Mouse (Mus musculus) common myeloid progenitor, adult 5-6 weeks (primary cell): ENCODE measurements around the gene Pigz. TPM values are rescaled to one million over a fixed set of nuclear protein-coding genes. Genes with fewer than 3 reads are reported as not detected.

Experiments
- ATAC-seq: replicated peaks from 2 replicates; pipeline ENCODE4 v1.8.0; 2016; ENCODE audit warnings: low read depth, mild to moderate bottlenecking, moderate TSS enrichment, inconsistent platforms; ENCODE audit not compliant: poor library complexity, severe bottlenecking
- total RNA-seq: library from RNA; stranded (forward); fragments of 200-1000, 187-1606 nt; gene quantifications from 2 replicates; pipeline ENCODE4 v1.2.3, GENCODE M21; 2017

Pigz gene
- total RNA-seq, 1 experiment from 2014 or later, result not detected

DNA sequence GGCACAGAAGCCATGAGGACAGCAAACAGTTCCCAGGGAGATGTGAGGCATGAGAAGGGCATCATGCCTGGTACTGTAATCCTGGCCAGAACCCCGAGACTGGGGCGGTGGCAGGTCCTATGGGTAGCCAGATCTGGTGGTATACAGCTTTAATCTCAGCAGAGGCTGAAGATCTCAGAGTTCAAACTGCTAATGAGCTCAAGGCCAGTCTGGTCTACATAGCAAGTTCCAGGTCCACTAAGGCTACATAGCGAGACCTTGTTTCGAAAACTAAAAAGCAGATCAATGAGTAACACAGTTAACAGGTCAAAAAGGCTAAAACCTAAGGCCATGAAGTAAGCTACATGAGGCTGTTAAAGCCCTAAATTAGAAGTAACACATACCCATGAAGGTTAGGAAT is 59.5 kb downstream of the Pigz start:
- ATAC-seq, result no peak

DNA sequence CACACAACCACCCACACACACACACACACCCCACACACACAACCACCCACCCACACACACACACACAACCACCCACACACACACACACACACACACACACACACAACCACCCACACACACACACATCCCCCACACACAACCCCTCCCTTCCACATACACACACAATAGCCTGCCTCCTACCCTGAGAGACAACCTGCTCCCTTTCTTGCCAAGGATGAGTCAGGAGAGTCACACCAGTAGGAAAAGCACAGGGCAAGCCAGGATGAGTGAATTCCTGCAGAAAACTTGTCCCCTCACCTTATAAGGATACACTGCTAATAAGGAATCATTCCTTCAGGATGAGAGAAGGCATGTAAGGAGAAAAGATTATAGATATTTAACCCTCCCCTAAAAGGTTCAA is 60.3 kb downstream of the Pigz start:
- no peak for ATAC-seq

Other genes starting within 250 kb of the Pigz start
- gene Meltf, start 55.0 kb upstream of the Pigz start, total RNA-seq, result not detected in 2 replicates
- 13.5 and 14.6 TPM in 2 replicates for gene 0610012G03Rik, start 14.6 kb downstream of the Pigz start, total RNA-seq
- 40.9 and 46.7 TPM in 2 replicates for gene Ncbp2, start 14.7 kb downstream of the Pigz start, total RNA-seq
- 11.8 and 26.7 TPM in 2 replicates for gene Senp5, start 69.4 kb downstream of the Pigz start, total RNA-seq
- gene Pak2, start 145.5 kb downstream of the Pigz start, total RNA-seq, result 52.7 and 64.7 TPM in 2 replicates
- 52.3 and 61.7 TPM in 2 replicates for gene Pigx, start 165.9 kb downstream of the Pigz start, total RNA-seq
- gene Cep19, start 165.9 kb downstream of the Pigz start, total RNA-seq, result 22.2 and 28.6 TPM in 2 replicates
- 84.7 and 98.7 TPM in 2 replicates for gene Nrros, start 231.7 kb downstream of the Pigz start, total RNA-seq
- gene Bex6, start 246.0 kb downstream of the Pigz start, total RNA-seq, result 95.7 and 103 TPM in 2 replicates